Mouse (Mus musculus): ENCODE measurements around the gene Itgam.
"Not testable (repeated sequence)": the region's sequence is repeated elsewhere in the genome, so short reads cannot be mapped to it uniquely, and the experiment has no call there.

Gene Itgam

DNA sequence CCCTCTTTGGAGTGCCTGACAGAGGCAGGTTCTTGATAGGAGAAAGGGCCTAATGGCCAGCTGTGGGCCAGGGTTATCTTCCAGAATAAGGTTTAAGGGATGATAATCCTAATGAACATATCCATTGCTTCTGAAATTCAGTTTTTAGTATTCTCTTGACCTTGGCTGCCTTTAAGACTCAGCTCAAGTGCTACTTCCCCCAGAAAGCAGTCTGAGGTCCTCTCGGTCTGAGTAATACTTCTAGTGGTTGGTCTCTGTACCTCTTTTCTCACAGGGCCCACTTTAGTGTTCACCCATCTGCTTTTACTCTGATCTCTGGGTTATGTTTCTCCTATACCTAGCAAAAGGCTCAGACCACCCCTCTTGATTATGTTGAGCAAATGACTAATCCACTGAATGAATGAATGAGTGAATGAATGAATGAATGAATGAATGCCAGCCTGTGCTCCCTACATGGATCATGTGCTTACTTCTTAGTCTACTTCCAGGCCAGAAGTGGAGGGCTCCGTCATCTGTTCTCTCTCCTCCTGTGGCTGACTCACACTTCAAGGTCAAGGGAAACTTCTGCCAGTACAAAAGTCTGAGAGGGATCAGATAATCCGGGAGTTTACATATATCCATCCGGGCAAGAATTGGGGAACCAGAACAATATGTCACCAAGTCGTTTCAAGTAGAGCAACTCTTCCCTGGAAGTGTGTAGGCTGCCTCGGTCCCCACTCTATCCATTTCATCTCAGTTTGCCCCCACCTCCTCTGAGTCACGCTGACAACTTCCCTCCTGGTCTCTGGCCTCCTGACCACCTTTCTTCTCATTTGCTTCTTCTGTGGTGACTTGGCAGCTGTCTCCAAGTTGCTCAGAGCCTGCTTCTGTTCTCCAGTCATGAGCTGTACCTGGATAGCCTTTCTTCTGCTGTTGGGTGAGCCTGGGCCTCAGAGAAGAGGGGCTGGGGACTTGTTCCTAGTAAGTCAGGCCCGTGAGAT lies 66.6 kb downstream of the Itgam start, which contains the start of gene Itgax:
Itgax (plus strand) TSS at position 807 of the 980 bp plus-strand sequence.
- DNase-seq (ENCODE audit: low read depth, low spot score): no peak

DNA sequence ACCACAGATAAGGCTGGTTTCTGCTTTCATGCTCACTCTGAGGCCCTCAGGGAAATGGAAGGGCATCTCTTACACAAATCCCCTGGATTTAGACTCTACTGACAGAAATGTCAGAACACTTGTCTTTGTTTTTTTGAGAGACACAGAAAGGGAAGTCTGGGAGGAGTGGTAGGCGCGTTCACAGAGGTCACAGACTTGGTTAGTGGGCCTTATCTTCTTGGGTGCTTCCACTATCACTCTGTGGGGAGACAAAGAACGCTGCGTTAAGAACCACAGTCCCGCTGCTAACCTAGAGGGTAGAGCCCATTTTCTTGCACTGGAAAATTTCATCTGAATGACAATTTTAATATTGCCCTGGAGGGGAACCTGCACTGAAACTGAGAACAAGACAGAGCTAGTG lies 69.7 kb downstream of the Itgam start:
- DNase-seq (ENCODE audit: low read depth, low spot score): no peak

DNA sequence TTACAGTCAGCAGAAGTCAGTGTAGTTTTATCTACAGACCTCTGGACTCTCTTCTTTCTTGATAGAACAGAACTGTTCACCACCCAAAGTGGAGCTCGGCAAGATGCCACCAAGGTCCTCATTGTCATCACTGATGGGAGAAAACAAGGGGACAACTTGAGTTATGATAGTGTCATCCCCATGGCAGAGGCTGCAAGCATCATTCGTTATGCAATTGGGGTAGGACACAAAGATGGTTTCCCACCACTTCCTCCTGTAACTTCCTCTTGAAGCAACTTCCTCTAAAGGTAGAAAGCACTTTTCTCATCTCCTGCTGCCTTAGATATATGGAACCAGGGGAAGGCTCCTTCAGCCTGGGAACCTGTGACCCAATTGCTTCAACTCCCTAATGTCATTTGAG lies 71.2 kb downstream of the Itgam start:
- DNase-seq (ENCODE audit: low read depth, low spot score): no peak

DNA sequence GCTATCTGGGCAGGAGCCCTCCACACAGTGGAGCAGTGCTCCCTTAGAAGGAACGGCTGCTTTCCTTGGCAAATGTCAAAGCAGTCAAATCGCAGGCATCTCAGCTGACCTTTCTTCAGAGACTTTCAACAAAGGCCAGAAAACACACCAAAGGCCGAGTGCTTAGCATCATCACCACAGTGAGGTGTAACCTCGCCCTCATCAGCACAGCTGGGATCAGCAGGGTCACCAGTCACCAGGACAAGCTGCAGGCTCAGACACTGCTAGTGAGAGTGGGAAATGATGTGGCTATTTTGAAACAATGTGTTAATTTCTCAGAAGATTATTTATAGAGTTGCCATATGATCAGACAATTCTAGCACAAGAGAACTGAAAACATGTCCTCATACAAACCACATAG lies 74.5 kb downstream of the Itgam start:
- DNase-seq (ENCODE audit: low read depth, low spot score): no peak

DNA sequence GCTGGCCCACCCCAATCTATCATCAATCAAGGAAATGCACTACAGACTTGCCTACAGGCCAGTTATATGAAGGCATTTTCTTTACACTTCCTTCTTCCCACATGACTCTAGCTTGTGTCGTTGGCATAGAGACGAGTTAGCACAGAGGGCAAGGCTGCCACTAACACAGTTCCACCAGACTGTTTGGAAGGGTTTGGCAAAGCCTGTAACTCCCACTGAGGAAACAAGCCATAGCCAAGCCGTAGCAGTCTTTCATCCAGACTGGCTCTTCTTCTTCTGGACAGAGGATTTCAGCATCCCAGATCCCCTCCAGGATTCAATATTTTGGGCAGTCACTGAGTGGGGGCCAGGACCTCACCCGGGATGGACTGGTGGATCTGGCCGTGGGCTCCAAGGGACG lies 77.2 kb downstream of the Itgam start:
- DNase-seq (ENCODE audit: low read depth, low spot score): no peak

DNA sequence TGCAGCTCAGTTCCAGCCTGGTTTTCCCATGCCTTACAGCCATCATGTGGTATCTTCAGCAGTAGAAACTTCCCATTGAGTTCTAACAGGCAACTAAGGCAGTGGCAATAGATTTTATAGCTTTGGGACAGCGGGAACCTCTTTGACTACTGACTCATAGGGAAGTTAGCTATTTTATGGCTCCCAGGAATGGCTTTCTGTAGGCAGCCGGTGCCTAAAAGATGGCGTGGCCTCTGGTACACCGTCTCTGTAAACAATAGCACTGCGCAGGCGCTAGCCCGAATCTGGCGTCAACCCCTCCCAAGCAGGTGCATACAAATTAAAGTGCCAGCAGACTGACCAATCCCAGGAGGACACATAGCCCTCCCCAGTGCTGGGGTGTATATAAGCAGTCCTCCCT lies 88.5 kb downstream of the Itgam start:
- no peak for DNase-seq (ENCODE audit: low read depth, low spot score)

DNA sequence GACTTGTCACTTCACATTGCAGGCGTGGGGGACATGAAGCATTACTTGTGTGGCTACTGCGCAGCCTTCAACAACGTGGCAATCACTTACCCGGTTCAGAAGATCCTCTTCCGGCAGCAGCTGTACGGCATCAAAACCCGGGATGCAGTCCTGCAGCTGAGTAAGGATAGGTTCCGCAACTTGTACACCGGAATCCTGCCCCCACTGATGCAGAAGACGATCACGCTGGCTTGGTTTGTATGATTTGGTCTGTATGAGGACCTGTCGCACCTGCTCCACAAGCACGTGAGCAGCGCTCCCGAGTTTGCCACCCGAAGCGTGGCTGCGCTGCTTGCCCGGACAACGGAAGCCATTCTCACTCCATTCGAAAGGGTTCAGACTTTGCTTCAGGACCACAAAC lies 91.6 kb downstream of the Itgam start, which contains the start of gene Itgad:
Itgad (plus strand) TSS at position 301 of the 400 bp plus-strand sequence.
- no peak for DNase-seq (ENCODE audit: low read depth, low spot score)

DNA sequence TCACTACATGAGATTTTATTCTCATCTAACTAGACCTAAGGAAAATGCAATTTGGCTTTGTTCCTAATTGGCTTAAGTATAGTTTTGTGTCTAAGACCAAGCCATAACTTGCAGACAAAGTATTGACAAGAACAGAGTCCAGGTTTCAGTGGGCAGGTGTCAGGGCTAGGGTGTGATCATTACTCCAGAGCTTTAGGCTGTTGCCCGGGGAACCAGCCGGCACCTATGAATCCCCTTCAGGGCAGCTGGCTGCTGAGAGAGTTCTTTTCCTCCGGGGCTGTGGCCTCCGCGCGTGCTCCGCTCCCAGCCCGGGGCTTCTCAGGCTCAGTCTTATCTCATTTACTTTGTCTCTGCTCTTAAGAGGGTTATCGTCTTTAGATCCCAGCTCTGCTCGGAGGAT lies 92.5 kb downstream of the Itgam start:
- no peak for DNase-seq (ENCODE audit: low read depth, low spot score)

DNA sequence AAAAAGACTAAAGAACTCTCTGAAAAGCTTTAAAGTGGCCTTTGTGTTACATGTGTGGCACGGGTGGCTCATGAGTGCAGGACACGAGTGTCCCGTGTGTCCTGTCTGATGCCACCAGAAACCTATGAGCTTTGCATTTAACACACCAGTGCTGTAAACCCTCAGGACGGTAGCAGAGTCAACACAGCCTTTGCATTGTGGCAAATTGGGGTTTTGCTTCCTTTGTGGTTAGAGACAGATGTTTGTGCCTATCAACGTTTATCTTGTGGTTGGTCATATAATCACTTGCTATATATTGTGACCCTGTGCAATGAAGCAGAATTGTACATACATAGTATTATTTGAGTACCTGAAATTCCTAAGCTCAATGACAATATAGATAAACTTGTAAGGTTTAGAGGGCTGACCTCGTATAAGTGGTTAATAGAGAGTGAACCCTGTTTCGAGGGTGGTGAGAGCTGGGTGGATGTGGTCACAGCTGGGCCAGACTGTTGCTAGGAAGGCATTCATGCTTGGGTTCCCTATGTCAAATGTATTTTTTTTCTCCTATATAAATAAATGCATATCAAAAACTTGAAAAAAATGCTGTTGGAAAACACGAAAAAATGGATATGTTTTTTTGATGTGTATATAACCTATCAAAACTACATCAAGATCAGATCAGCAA lies 96.4 kb downstream of the Itgam start:
- not testable (repeated sequence) for DNase-seq (ENCODE audit: low read depth, low spot score)

DNA sequence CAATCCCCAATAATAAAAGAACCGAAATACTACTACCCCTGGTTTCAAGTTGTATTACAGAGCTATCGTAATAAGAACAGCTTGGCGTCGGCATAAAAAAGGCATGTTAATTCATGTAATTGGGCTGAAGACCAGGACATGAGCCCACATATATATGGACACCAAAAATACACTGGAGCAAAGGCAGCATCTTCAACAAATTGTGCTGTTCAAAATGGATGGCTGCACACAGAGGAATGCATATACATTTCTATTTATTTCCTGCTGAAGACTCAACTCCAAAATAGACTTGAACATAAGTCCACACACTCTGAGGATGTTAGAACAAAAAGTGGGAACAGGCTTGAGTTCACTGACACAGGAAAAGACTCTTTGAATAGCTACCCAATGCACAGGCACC lies 101.6 kb downstream of the Itgam start:
- DNase-seq (ENCODE audit: low read depth, low spot score): no peak

DNA sequence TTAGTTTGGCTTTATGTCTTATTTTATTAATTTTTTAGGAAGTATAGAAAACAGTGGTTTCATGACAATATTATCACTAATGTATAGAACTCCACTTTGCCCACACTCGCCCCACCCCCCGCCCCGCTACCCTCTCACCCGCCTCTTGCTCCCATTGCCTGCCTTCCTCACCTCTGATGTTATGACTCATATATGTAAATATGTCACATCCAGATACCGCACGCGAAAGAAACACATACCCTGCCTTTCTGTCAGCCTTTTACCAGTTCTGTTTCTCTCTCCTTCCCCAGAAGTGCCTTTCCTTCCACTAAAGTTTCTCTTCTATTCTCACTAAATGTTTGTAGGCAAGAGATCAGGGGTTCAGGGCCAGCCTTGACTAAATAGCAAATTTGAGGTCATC lies 104.0 kb downstream of the Itgam start:
- DNase-seq (ENCODE audit: low read depth, low spot score): no peak
